Mouse (Mus musculus) neural tube, embryonic 11.5 days (tissue): ENCODE data around the gene Slc2a1. TPM values are rescaled to one million over a fixed set of nuclear protein-coding genes. Genes with fewer than 3 reads are reported as not detected.

Experiments
- ATAC-seq: fragments of 200-750 bp; cut with Nextera tagmentation; 2 replicates; pipeline ENCODE4 v1.8.0; 2017; ENCODE audit warnings: moderate number of reproducible peaks, mild to moderate bottlenecking, moderate TSS enrichment, moderate library complexity; ENCODE audit not compliant: insufficient read depth, low FRiP score, low TSS enrichment
- DNase-seq: peaks from one replicate; pipeline ENCODE4 v3.0.0-alpha.2; 2015; ENCODE audit warnings: low spot score
- H3K27ac ChIP-seq: fragments of 300-500 bp; sonication (generic); 2 replicates; pipeline ENCODE4 v1.5.1; 2014; ENCODE audit warnings: low read depth, mild to moderate bottlenecking, low read length
- H3K27me3 ChIP-seq: fragments of 300-500 bp; sonication (generic); 2 replicates; pipeline ENCODE4 v1.6.1; 2014; ENCODE audit warnings: mild to moderate bottlenecking, low read length, mixed read lengths; ENCODE audit not compliant: control insufficient read depth, insufficient read depth
- H3K36me3 ChIP-seq: fragments of 300-500 bp; sonication (generic); 2 replicates; pipeline ENCODE4 v1.6.1; 2014; ENCODE audit warnings: mild to moderate bottlenecking, low read length, moderate library complexity, mixed read lengths; ENCODE audit not compliant: control insufficient read depth, insufficient read depth
- H3K4me1 ChIP-seq: fragments of 300-500 bp; sonication (generic); 2 replicates; pipeline ENCODE4 v1.6.1; 2014; ENCODE audit warnings: low read length, mixed read lengths; ENCODE audit not compliant: control insufficient read depth, insufficient read depth
- H3K4me2 ChIP-seq: fragments of 300-500 bp; sonication (generic); 2 replicates; pipeline ENCODE4 v1.6.1; 2014; ENCODE audit warnings: low read depth, mild to moderate bottlenecking, moderate library complexity
- H3K4me3 ChIP-seq: fragments of 300-500 bp; sonication (generic); 2 replicates; pipeline ENCODE4 v1.5.1; 2014; ENCODE audit warnings: low read depth, low read length
- H3K9ac ChIP-seq: fragments of 300-500 bp; sonication (generic); 2 replicates; pipeline ENCODE4 v1.6.1; 2014; ENCODE audit warnings: mild to moderate bottlenecking, low read length
- H3K9me3 ChIP-seq: fragments of 300-500 bp; sonication (generic); 2 replicates; pipeline ENCODE4 v1.6.1; 2016; ENCODE audit warnings: low read length; ENCODE audit not compliant: control insufficient read depth
- WGBS: fragments of 180-500 bp; shearing (Covaris S2); extraction: QIAGEN DNeasy Blood & Tissue Kit; methylation state at CpG from one replicate; pipeline ENCODE4 v1.1.7; 2014; 5-methylcytosine and 5-hydroxymethylcytosine counted together
- polyA plus RNA-seq: library from polyadenylated mRNA; unstranded; fragments of >200 nt; fragmentation: Nextera tagmentation; extraction: Ambion mirVana; gene quantifications from 2 replicates; pipeline ENCODE4 v1.2.1, GENCODE M21; 2014

The Slc2a1 gene
- polyA plus RNA-seq, 1 experiment from 2014 or later = 162 TPM

DNA sequence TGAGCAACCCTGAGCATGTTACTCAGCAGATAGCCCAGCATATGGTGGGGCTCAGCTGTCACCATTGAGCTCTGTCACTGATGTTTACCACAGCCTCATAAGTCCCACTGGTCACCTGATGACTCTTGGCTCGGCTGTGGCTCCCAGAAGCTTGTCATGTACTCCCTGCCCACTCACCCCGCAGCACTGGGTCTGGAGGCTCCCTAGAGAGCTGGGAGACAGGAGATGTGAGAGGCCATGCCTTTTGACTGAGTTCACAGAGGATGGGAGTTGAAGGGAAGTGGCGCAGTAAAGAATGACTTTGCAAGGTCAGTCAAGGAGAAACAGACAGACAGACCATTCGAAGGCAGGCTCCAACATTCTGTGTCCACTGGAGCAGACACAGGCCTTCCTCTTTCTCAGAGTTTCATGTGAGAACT, 10.2 kb downstream of the Slc2a1 start:
- Histone ChIP-seq H3K4me1 (peaks cover 5% of the 10 kb centered on the region), H3K4me2 (no peak overlapping the region), H3K27me3 (no peaks in the 10 kb centered on the region), H3K4me3 (no peak overlapping the region), H3K27ac (no peak overlapping the region), H3K36me3 (peaks cover 4% of the 10 kb centered on the region), H3K9me3 (no peaks in the 10 kb centered on the region), H3K9ac (no peak overlapping the region)
- no peak for DNase-seq
- WGBS = 60% methylated on average over 4 of the region's 4 CpGs
- ATAC-seq = no peak

DNA sequence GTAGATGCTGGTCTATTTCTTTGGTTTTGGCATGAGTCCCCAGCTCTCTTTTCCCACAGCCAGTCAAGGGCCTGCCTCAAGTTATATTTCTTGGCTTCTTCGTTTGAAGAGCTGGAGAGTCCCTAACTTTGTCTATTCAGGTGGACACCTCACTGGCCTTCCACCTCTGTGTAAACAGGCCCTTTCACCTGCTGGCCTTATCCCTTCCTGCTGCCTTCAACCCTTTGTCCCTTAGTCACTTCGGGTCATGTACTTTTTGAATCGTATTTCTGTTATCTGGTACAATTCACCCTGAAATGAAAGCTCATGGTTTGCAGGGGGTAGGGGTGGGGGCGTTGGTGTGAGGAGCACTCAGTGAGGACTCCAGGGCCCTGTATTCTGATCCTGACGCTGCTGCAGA, 10.8 kb downstream of the Slc2a1 start:
- Histone ChIP-seq H3K9ac (no peak overlapping the region), H3K27ac (no peak overlapping the region), H3K27me3 (no peaks in the 10 kb centered on the region), H3K9me3 (no peaks in the 10 kb centered on the region), H3K36me3 (peaks cover 4% of the 10 kb centered on the region), H3K4me2 (no peak overlapping the region), H3K4me3 (no peak overlapping the region), H3K4me1 (peaks cover 5% of the 10 kb centered on the region)
- WGBS = 71% methylated on average over 5 of the region's 5 CpGs
- DNase-seq (no peak), ATAC-seq (no peak)

DNA sequence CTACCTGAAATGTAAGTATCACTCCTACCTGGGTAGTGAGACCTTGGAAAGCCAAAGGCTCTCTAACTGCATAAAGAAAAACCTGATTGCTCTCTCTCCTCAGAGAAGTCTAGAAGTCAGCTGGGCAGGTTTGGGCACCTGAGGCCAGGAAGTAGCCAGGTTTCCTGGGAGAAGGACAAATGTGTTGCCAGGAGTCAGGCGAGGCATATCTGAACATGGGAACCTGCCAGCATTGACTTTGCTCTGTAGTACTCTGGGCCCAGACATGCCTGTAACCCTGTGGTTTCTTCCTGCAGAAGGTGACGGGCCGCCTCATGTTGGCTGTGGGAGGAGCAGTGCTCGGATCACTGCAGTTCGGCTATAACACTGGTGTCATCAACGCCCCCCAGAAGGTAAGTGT, 11.6 kb downstream of the Slc2a1 start:
- Histone ChIP-seq H3K9me3 (no peaks in the 10 kb centered on the region), H3K4me1 (peaks cover 5% of the 10 kb centered on the region; the same call in 1 of the 2 replicates), H3K9ac (no peak overlapping the region), H3K36me3 (peaks cover 4% of the 10 kb centered on the region), H3K27me3 (no peaks in the 10 kb centered on the region), H3K4me2 (no peak overlapping the region), H3K27ac (no peak overlapping the region), H3K4me3 (no peak overlapping the region)
- DNase-seq (no peak), ATAC-seq (no peak)
- WGBS = 87% methylated on average over 6 of the region's 6 CpGs

DNA sequence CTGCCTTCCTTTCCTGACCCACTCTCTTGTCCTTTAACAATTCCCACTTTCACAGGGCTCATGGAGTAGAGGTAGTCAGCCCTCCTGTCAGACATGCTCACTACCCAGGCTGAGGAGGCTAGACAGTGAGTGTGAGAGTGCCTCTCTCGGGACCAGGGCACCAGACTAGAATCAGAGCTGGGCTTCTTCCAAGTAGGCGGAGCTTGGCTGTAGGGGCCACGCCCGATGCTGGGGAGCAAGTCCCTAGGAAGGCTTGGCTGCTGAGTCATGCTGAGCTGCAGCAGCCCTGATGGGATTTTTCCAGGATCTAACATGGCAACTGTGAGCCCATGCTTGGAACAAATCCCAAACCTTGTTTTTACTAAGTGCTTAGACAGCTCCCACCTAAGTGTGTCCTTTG, 12.7 kb downstream of the Slc2a1 start:
- Histone ChIP-seq H3K36me3 (peaks cover 4% of the 10 kb centered on the region), H3K4me3 (no peak overlapping the region), H3K4me2 (no peak overlapping the region), H3K4me1 (no peaks in the 10 kb centered on the region; the same call in 1 of the 2 replicates), H3K27ac (no peak overlapping the region), H3K9ac (no peak overlapping the region), H3K9me3 (no peaks in the 10 kb centered on the region), H3K27me3 (no peaks in the 10 kb centered on the region)
- DNase-seq (no peak), ATAC-seq (no peak)
- 62% methylated on average over 4 of the region's 4 CpGs for WGBS

DNA sequence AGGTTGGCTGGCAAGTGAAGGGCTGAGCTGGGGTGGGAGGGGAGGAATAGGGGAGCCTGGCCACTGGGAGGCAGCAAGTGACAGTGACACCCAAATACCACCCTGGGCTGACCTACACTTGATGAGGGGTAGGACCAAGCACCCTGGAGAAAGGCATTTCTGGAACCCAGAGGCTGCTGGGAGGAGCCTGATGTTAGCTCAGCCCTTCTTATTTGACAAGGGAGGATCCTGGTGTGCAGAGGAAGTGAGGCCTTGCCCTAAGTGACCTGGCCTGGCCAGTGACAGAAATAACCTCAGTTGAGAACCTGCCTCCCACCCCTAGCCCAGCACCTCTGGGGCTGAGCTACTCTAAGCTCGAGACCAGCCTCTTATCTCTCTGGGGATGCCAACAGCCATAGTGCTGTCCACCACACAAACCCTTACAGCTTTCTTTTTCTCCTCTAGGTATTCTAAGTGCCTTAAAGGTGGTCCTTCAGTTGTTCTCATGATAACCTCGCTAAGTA, 16.3 kb downstream of the Slc2a1 start:
- Histone ChIP-seq H3K27ac (no peak overlapping the region), H3K36me3 (peaks cover 4% of the 10 kb centered on the region), H3K9ac (no peak overlapping the region), H3K9me3 (no peaks in the 10 kb centered on the region), H3K27me3 (no peaks in the 10 kb centered on the region), H3K4me3 (no peak overlapping the region), H3K4me1 (no peaks in the 10 kb centered on the region), H3K4me2 (no peak overlapping the region)
- 70% methylated on average over 2 of the region's 2 CpGs for WGBS
- ATAC-seq = no peak
- no peak for DNase-seq

DNA sequence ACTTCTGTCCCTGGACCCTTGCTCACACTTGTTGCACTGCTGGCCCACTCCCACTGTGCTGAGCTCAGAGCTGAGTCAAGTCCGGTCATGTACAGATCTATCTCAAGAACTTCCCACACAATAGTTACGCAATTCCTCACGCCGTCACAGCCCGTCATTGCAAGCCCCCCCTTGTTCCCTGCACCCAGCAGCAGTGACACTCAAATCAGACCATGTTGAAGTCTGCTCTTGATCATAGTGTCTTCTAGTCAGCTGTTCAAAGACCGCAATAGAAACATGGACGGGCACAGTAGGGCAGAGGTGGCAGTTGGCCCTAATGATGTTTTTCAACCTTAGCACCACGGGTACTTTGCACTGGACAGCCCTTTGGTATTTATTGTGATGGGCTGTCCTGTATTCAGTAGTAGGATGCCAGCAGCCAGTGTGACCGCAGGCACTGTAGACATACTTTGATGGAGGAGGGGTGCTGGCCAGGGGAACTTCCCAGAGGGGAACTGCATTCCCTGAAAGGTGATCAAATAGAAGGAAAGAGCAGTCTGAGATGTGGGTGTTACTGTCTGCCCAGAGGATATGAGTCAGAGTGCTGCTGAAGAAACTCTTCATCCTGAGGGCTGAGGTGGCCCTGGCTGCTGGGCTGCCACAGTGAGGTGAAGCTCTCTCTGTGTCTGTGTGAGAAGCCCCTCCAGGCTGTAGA, 17.2 kb downstream of the Slc2a1 start:
- Histone ChIP-seq H3K36me3 (peaks cover 1% of the 10 kb centered on the region), H3K4me3 (no peak overlapping the region), H3K4me1 (no peaks in the 10 kb centered on the region), H3K27ac (no peak overlapping the region), H3K9me3 (no peaks in the 10 kb centered on the region), H3K4me2 (no peak overlapping the region), H3K27me3 (no peaks in the 10 kb centered on the region), H3K9ac (no peak overlapping the region)
- 72% methylated on average over 9 of the region's 9 CpGs for WGBS
- ATAC-seq (no peak), DNase-seq (no peak)

DNA sequence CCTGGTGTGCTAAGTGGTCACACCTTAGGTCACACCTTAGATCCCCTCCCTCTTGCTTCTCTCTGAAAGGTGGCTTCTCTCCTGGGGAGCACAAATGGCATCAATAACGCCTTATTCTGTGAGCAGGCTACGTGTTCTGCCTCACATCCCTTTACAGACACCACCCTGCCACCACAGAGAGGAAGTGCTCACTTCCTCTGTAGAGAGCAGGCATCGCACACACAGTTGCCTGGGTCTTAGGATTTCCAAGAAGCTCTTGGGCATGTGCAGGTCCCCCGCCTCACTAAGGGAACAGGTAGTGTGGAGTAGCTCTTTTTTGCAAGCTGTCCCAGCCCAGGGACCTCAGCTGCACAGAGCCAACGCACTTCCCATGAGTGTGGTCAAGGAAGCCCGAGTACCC, 18.7 kb downstream of the Slc2a1 start:
- no peak overlapping the region for H3K9ac ChIP-seq
- no peak overlapping the region for H3K4me2 ChIP-seq
- no peaks in the 10 kb centered on the region for H3K27me3 ChIP-seq
- ATAC-seq = no peak
- WGBS = 75% methylated on average over 6 of the region's 6 CpGs
- H3K4me3 ChIP-seq = no peak overlapping the region
- DNase-seq = no peak
- H3K9me3 ChIP-seq = no peaks in the 10 kb centered on the region
- no peaks in the 10 kb centered on the region for H3K4me1 ChIP-seq
- no peak overlapping the region for H3K27ac ChIP-seq
- H3K36me3 ChIP-seq = peaks cover 3% of the 10 kb centered on the region

DNA sequence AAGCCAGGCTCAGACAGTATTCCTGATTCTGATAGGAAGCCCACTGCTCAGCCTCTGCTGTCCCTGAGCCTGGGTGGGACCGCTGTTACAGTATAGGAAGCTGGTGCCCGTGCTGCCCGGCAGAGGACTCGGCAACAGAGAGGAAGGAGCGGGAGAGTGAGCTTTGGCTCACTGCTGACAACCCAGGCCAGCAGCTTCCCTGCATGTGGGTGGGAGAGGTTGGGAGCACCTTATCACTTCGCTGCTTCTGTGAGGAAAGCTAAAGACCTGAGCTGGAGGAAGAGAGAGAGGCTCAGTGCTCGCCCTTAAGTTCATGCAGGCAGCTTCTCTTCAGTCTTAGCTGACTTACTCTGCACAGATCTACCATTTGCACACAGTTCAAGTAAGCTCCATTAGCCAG, 20.0 kb downstream of the Slc2a1 start:
- no peak overlapping the region for H3K4me3 ChIP-seq
- H3K4me1 ChIP-seq = no peaks in the 10 kb centered on the region
- no peaks in the 10 kb centered on the region for H3K27me3 ChIP-seq
- H3K27ac ChIP-seq = no peak overlapping the region
- WGBS = 81% methylated on average over 7 of the region's 7 CpGs
- H3K9ac ChIP-seq = no peak overlapping the region
- no peak for DNase-seq
- no peak for ATAC-seq
- H3K36me3 ChIP-seq = peaks cover 11% of the 10 kb centered on the region
- H3K4me2 ChIP-seq = no peak overlapping the region
- no peaks in the 10 kb centered on the region for H3K9me3 ChIP-seq

DNA sequence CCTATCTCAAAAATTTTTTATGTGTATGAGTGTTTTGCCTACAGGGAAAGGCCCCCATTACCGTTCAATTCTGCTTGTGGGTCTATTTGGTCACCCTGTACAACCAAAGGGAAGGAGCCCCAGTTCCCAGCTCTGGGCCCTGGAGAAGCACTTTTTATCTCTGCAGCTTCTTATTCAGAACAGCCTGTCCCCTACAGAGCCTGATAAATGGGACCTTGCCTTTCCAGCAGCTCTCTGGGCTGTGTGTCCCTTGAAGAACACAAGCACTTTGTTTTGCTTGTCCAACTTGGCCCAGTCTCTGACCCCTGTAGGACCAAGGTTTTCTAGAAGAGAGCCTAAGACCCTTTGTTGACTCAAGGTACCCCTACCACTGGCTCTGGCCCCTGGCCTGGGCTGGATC, 20.6 kb downstream of the Slc2a1 start:
- ATAC-seq (no peak), DNase-seq (no peak)
- H3K9me3 ChIP-seq = no peaks in the 10 kb centered on the region
- no peaks in the 10 kb centered on the region for H3K4me1 ChIP-seq
- no peak overlapping the region for H3K4me2 ChIP-seq
- WGBS = 85% methylated on average over 1 of the region's 1 CpGs
- no peak overlapping the region for H3K9ac ChIP-seq
- H3K4me3 ChIP-seq = no peak overlapping the region
- H3K27ac ChIP-seq = no peak overlapping the region
- no peaks in the 10 kb centered on the region for H3K27me3 ChIP-seq
- peaks cover 15% of the 10 kb centered on the region for H3K36me3 ChIP-seq
